Mouse (Mus musculus) CD4-positive, CD25-positive, alpha-beta regulatory T cell, adult 2 months (primary cell): ENCODE data around the gene Atp6v1g3.

Source experiments
- DNase-seq: peaks from one replicate; pipeline ENCODE4 v3.0.0-alpha.2; 2012; ENCODE audit warnings: low read depth, low spot score

Atp6v1g3 gene

GRCm38 (mm10) chr1:138273438-138273837 is at the start of gene Atp6v1g3:
TSS of gene Atp6v1g3 (plus strand) at chr1:138273738.
- no peak for DNase-seq

DNA sequence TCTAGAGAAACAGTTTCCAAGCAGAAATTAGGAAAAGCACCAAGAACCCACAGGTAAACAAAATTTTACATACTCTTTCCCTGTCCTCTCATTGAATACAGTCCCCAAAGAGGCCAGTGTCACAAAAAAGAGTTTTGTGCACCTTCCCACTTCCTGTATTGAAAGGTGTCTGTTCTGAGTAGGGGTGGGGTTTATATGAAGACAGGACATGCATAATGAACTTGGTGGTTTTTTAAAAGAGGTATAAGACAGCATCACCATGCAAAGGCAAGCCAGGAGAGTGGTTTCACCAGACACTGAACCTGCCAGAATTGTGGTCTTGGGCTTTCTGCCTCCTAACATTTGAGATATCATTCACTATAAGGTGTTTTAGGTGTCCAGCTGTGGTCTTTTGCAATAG is 40.5 kb upstream of the Atp6v1g3 start:
- DNase-seq, result peak; percentile 65

GRCm38 (mm10) chr1:138237252-138237651 is 36.3 kb upstream of the Atp6v1g3 start:
- DNase-seq, result no peak

GRCm38 (mm10) chr1:138243947-138244346 is 29.6 kb upstream of the Atp6v1g3 start:
- no peak for DNase-seq

- no peak for DNase-seq
These were observed 29.1 kb upstream of the Atp6v1g3 start for GRCm38 (mm10) chr1:138244485-138244884.

DNA sequence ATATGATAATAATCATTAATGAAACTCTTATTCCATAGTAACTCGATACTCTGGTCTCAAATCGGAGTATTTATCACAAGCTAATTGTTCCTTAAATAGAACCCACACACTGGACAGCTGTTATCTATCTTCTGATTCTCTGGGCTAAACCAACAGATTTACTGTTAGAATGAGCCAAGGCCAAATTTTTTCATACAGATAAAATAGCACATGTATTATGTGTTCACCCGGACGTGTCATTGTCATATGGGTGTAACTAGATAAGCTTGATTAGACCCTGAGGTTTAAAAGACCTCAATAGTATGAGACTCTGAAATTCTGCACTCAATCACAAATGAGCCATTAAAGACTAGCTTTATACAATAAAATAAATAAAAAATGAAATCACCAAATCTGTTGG is 28.4 kb upstream of the Atp6v1g3 start:
- no peak for DNase-seq

- no peak for DNase-seq
These were observed 28.0 kb upstream of the Atp6v1g3 start for GRCm38 (mm10) chr1:138245533-138245932.

- DNase-seq, result no peak
These were observed 26.9 kb upstream of the Atp6v1g3 start for GRCm38 (mm10) chr1:138246438-138247164.

DNA sequence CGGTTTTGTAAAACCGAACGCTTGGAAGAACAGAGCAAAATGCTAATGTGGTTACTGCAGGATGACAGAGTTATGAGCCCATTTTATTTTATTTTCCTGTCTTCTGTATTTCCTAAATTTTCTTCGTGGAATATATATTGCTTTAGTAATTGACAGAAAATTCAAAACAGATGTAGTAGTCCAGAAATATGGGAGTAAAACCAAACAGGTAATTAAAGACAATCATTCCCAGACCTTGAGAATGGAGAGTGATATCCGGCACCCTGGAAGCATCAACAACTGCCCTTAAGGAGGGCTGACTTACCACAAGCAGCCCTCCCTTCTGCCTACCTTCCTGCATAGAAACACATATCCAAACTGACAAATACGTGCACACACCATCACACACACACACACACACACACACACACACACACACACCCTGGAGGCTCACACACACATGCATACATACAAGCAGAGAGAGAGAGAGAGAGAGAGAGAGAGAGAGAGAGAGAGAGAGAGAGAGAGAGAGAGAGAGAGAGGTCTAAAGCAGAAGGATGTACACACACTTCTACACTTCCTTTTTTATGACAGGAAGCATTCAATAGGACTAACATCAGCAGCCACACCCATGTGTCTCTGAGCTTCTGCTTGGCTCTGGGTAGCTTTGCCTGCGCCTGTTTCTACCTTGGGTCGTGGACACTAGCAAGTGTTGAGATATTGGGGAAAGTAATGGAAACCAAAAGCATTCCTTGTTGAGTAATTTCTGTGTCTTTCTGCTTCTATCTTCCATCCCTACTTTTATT is 25.6 kb upstream of the Atp6v1g3 start:
- DNase-seq, result peak; percentile 66

DNA sequence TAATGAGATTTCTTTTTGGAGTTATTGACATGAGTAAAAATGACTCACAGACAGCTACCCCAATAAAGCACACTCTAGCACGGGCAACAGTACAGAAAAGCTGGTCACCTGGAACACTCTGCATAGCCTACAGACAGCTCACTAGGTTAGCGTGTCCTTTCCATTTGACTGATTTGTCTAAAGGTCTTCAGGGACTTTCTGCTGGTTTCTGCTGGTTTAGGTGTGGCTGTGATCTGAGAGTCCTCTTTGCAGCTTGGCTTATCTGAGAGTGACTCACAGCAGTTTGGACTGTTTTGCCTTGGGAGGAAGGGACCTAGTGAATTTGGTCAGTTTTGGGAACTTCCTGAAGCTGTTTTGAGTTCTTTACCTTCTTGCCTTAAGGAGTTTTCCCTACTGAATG is 24.8 kb upstream of the Atp6v1g3 start:
- peak; percentile 34 for DNase-seq

- peak; percentile 46 for DNase-seq
These were observed 22.6 kb upstream of the Atp6v1g3 start for GRCm38 (mm10) chr1:138250951-138251350.

DNA sequence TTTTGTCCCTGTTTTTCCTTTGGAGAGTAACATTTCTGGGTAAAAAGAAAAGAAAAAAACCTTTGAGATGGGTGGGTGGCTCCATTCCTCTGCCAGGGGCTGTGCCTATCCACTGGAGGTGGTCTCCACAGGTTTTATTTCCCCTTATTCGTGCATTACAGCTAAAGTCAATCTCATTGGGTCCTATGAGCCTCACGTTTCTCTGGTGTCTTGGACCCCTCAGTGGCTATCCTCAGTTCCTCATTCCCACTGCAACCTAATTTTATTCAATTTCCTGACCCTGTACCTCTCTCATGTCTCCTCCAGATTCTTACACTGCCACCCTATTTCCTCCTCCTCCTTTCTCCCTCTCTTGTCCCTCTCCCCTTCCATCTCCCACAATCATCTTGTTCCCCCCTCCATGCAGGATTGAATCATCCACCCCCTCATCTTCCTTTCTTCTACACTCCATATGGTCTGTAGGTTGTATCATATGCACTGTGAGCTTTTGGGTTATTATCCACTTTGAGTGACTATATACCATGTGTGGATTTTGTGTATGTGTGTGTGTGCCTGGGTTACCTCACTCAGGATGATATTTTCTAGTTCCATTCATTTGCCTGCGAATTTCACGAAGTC is 17.3 kb upstream of the Atp6v1g3 start:
- DNase-seq, result no peak

- DNase-seq, result peak; percentile 45
These were observed 14.8 kb upstream of the Atp6v1g3 start for GRCm38 (mm10) chr1:138258758-138259157.

DNA sequence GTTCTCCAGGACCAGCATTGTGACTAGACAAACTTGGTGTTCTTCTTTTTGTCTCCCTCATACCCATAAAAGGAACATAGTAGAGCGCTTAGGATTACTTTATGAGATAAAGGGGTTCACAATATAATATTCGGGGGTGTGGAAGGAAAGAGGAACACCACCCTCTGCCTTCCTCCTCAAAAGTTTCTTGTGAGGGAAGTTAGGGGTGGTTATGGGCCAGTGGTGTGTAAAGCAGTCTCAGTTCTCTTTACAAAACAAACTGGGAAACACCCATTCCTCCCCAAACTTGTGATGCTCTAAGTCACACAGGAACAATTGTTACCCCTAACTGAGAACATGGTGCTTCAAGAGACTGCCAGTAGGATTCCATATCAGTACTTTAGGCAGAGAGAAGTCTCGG is 12.0 kb upstream of the Atp6v1g3 start:
- no peak for DNase-seq

DNA sequence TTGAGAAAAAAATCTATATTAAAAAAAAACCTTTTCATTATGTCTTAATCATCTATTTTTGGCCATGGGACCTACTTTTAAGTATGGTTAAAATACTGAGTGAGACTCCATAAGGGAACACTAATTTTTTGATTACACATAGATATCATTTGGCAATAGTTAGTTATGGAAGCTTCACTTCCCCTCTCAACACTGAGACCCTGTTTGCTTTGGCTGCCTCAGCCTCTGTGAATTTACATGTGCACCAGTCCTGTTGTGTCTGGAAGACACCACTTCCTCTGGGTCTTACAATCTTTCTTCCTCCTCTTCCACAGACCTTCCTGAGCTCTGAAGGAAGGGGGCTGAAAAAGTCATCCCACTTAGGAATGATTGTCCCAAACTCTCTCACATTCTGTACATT is 11.1 kb upstream of the Atp6v1g3 start:
- no peak for DNase-seq

DNA sequence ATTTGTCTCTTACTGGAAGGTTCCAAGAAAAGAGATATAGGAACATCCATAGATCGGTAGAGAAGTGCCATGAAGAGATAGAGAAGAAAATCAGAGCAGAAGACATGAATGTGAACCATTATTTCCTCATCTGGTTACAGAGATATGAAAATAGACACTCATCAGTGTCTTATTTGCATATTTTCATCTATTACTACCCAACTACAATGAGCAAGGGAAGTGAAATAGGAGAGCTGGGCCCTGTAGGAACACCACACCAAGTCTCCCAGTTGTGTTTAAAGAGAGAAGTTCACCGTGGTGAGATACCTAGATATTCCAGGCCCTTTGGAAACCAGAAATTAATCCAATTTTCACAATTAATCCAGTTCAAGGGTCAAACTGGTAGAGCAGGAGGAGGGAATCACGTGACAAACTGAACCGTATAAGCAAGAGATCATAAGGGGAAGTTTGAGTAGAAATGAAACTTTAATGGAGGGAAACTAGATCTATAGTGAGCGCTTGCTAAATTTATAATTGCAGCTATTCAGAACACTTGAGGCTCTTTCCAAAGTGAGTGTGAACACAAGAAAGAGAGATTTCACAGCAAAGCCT is 6.0 kb upstream of the Atp6v1g3 start:
- DNase-seq, result no peak

DNA sequence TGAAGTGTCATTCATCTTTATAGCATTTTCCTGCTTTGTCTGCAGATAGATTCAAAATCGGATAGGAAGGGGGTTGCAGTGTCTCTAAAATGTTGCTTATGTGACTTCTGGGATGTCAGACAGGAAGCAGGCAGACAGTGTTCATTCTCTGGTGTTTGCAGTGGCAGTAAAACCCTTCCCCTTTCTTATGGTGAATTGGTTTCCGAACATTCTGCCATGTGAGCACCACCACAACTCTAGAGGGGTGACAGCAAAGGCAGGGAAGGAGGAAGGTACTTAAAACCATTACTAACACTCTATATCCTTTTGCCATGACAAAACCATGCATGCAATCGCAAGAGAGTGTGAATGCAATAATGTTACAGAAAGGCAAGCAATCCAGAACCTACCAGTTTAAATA is 1.4 kb downstream of the Atp6v1g3 start:
- DNase-seq, result no peak

- peak; percentile 85 for DNase-seq
These were observed 2.3 kb downstream of the Atp6v1g3 start for GRCm38 (mm10) chr1:138275859-138276258.

GRCm38 (mm10) chr1:138281139-138281538 is 7.6 kb downstream of the Atp6v1g3 start:
- DNase-seq, result no peak

GRCm38 (mm10) chr1:138282413-138283141 is 9.0 kb downstream of the Atp6v1g3 start:
- no peak for DNase-seq

- DNase-seq, result peak; percentile 57
These were observed 14.1 kb downstream of the Atp6v1g3 start for GRCm38 (mm10) chr1:138287665-138288064.
